Mouse (Mus musculus) neutrophil, adult 5-6 weeks (primary cell): ENCODE measurements around the gene Fbxl22. TPM values are rescaled to one million over a fixed set of nuclear protein-coding genes. Genes with fewer than 3 reads are reported as not detected.

Experiments used
- ATAC-seq: fragments of 151-379, 151-347 bp; 2 replicates; pipeline ENCODE4 v1.8.0; 2017; ENCODE audit warnings: mild to moderate bottlenecking, moderate TSS enrichment; ENCODE audit not compliant: insufficient number of reproducible peaks, poor library complexity, low FRiP score, severe bottlenecking; ENCODE audit errors: extremely low read depth
- total RNA-seq: library from RNA; stranded (forward); fragments of 200-1000 nt; gene quantifications from 2 replicates; pipeline ENCODE4 v1.2.3, GENCODE M21; 2017

The Fbxl22 gene
- total RNA-seq, 1 experiment from 2014 or later = 5.1 TPM

DNA sequence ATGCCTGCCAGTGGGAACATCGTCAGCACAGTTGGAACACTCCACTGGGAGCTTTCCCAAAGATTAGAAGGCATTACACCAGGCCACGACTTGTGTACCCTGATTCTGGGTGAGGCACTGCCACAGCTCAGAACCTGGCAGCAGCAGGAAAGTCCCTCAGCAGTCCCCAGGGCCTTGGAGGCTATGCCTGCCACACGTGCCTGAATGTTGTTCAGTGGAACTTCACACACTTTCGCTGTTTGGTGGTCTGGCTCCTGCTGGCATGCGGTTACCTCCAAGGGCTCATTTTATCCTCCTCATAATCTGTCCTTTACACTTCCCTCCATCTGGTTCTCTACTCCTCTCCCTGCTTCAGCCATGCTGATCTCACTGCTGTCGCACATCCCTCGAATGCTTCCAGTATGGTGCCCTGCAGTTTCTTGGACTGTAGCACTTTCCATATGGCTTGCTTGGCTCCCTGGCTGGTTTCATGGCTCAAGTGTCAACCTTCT is 4.0 kb downstream of the Fbxl22 start:
- no peak for ATAC-seq

DNA sequence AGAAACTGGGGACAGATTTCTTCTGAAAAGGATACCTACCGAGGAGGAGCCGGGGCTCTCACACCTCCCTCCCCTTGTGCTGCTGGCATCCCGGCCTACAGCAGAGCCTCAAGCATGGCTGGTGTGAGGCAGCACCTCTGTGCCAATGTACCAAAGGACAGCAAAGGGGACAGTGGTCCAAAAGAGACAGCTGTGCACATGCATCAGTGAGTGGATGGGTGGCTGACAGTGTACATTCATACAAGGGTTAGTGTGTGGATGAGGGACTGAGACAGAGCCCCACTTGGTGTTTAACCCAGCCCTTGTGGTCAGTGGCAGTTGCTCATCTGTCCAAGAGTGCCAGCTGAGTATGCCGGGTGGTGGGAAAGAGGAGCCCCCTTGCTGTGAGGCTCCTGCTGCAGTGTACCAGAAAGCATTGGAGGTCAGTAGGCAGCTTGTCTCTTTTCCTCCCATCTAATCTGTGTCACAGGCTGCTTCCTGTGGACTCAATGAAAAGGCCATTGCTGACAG is 5.4 kb downstream of the Fbxl22 start:
- ATAC-seq = no peak

DNA sequence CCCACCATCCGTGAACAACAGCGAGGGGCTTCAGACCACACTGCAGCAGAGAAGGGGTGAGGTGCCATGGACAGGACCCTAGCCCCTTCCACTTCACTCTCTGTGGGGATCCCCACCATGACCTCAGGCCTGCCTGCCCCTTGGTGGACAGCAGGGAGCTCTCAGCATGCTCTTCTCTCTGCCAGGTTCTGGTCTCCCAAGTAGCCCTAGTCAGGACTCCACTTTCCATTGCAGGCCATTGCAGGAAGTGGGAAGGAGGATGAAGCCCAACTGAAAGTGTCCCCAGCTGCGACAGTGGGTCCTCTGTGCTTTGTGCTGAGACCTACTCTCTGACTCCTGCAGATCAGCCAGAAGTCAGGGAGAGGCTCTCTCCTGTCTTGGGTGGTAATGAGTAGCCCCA is 6.7 kb downstream of the Fbxl22 start:
- ATAC-seq = no peak

DNA sequence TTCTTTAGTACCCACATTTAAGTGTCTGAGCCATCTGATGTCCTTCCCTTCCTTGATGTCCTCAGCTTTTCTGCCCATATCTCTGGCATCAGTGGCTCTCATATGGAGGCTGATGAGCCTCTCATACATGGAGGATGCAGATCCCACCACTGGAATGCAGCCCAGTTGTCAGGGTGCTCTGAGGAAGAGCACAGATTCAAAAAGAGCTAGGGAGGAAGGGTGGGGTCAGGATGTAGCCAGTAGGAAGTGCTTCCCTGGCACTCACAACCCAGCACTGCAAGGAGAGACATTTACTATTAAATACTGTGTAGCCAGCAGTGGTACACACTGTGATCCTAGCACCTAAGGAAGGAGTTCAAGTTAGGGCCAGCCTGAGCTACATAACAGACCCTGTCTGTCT is 8.0 kb downstream of the Fbxl22 start:
- no peak for ATAC-seq

DNA sequence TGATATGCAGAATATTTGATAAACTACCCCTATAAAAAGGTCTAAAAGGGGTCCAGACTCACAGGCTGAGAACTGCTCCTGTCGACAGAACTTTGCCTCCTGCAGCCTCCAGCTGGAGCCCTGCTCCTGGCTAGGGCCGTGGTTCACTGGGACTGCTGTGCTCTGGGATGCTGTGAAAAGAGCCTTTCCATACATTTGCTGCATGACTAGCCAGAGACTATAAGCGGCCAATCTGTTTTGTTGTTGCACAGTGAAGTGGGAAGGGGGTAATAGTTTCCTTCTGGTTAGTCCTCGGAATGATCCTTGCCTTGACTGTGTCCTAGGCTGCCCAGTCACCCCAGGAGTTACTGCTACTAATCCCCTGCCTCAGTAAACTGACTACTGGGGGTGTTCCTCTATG is 8.4 kb downstream of the Fbxl22 start:
- no peak for ATAC-seq

DNA sequence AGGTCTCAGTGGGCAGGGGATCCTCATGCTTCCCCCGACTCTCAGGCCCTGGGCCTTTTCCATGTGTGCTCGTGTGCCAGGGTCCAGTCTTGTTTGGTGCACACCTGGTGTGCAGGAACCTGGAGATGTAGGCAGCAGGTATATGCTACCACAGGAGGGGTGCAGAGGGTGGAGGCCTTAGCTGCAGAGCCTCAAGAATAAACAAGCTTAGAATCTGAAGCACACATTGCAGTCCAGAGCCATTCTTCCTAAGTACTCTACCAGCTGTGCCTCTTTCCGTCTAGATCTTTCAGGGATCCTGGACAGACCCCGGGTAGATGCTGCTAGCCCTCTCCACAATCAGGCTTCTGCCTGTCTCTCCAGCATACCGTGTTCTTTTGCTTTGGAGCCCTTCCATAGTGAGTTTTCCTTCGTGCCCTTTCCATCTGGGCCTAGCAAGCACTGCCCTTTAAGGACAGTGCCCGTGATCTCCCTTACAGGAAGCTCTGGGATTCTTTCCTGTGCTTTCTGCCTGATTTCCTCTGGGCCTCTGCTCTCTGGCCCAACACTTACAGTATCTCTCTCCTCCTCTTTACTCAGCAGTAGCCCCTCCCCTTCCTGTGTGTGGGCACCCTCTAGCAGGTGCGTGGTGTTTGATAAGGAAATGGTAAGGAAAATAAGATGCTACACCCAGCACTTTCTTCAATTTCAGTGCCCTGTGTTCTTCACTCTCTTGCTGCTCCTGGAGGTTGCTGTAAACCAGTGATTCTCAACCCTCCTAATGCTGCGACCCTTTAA is 9.1 kb downstream of the Fbxl22 start:
- no peak for ATAC-seq

DNA sequence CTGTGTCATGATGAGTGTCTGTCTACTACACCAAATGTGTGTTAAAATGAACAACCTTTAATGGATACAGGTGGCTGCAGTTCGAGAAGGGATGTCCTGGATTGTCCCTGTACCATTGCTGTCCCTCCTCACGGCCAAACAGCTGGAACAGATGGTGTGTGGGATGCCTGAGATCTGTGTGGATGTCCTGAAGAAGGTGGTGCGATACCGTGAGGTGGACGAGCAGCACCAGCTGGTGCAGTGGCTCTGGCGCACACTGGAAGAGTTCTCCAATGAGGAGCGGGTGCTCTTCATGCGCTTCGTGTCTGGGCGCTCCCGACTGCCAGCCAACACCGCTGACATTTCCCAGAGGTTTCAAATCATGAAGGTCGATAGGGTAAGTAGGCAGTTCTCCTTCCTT is 9.9 kb downstream of the Fbxl22 start:
- ATAC-seq = no peak

DNA sequence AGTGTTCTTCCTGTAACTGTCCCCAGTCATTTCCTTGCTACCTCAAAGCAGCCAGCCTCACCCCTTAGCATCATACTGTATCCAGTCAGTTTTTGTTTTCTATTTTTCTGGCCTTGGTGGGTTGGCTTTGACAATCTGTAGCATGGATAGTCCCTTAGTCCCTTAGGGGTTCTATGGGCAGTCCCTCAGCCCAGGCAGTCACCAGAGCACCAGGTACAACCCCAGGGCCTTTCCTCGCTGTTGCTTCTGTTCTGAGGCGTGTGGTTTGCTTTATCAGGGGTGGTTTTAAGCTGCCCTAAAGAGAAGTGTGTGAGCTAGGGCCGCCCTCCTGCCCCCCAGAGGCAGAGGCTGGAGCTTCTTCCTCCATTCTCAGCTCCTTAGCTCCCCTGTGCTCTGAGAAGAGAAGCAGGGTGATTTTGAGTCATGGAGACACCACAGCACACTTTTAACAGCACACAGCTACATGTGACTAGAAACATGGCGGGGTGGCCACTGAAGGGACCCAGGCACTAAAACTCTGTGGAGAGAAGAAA is 10.4 kb downstream of the Fbxl22 start:
- no peak; the same call in 1 of the 2 replicates for ATAC-seq

DNA sequence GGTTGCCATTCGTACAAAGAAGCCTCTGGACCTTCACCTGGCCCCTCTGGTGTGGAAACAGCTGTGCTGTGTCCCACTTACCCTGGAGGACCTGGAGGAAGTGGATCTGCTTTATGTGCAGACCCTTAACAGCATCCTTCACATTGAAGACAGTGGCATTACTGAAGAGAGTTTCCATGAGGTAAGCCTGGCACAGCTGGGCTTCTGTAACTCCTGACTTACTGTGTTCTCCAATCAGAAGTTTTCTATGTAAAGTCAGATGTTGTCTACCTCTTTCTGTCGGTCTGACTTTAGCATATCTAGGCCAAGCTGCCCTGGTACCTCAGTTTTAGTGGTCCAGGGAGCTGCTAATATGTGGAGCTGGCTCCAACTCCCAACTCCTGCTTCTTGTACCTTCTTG is 13.1 kb downstream of the Fbxl22 start:
- ATAC-seq = no peak

DNA sequence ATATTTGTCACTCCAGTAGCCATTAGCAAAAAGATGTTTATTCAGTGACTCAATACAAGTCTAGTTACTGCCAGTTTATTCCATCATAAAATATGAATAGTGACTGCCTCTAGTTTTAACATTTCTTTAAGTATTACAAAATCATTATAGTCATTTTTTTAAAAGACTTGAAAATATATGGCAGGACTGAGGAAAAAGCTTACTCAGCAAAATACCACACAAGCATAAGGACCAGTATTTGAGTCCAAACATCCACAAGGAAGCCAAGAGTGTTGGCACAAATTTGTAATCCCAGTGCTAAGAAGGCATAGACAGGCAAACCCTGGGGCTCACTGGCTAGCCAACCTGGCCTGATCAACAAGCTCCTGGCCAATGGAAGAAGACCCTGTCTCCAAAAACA is 20.4 kb downstream of the Fbxl22 start:
- no peak for ATAC-seq

DNA sequence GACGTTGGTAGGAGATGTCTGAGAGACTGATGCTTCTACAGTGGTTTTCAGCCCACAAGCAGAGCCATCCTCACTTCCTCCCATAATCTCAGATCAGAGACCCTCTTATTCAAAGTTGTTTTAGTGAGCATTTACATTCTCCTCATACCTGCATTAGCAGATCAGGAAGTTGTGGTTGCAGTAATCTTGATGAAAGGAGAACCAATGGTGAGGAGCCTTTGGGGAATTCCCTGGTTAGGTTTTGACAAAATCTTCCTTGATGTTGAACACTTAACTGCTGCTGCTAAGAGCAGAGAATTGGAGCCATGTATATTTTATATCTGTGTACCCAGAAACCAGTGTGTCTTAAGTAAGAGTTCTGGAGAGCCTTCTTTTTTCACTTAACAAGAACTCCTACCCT is 22.0 kb downstream of the Fbxl22 start:
- ATAC-seq = peak; percentile 26; the same call in 1 of the 2 replicates

DNA sequence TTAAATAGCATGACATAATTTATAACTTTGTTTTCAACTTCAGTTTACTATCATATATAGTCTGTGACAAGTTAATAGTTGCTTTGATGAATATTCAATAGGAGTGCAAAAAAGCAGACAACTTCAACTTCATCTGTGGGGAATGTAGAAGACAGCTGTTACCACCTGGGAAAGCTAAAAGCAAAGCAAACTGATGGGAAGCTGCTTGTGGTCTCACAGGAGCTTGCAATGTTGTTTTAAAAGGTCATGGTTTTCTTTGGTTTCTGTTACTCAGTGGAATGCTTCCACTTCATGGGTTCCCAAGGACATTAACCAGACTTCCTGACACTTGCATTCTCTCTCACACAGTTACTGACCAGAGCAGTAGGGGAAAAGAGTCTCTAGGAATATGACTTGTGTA is 25.6 kb downstream of the Fbxl22 start:
- ATAC-seq = no peak

DNA sequence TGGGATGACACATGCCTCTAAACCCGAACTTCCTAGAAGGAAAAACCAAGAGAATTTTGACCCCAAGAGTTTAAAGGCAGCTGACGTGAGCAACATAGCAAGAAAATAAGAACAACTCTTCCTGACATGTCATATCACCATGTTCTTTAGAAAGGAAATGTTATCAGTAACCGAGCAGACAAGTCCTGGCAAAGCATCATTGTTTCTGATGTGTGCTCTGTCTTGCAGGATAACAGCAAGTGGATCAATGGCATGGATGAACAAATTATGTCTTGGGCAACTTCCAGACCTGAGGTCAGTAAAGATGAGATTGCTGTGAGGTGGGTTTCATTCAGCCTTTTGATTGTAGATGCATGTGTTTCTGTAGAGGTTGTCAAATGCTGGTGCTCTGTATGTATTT is 31.0 kb downstream of the Fbxl22 start:
- ATAC-seq = no peak

DNA sequence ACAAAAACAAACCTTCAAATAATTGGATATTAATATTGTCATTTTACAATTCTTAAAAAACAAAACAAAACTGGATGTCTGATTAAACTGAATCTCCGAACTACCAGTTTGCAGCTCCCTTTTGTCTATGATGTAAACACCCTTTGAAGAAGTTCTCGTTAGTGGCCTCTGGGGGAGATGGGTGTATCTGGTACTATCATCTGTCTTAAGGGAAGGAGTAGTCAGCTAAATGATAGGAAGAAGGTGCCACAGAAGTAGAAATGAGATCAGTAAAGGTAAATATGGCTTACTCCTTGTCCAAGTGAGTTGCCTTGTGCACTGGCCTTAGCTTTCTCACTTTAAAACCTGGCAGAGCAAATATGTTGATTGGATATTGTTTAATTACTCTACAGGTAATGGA is 36.6 kb downstream of the Fbxl22 start:
- ATAC-seq = no peak

DNA sequence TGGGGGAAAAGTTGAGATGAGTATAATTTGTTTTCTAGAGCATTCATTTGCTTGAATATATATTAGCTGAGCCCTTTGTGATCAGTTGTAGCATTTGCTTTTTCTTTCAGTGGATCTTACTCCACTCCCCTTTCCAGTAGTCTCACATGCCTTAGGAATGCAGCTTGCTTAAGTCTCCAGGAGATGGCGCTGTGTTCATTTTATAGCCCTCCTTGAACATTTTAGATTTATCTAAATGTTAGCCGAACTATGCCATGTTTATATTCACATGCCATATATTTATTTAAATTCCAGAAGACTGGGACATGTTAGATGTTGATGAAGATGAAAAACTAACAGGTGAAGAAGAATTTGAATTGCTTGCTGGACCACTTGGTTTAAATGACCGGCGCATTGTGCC is 49.3 kb downstream of the Fbxl22 start:
- 0 out of 2 replicates have a peak, but pooled peaks have one; percentile 23 for ATAC-seq

Other genes starting within 250 kb of the Fbxl22 start
- 163 and 174 TPM in 2 replicates for gene Herc1, start 164.1 kb downstream of the Fbxl22 start, total RNA-seq
- gene Usp3, start 78.5 kb upstream of the Fbxl22 start, total RNA-seq = 95.1 and 127 TPM in 2 replicates
- gene Car12, start 199.1 kb upstream of the Fbxl22 start, total RNA-seq = 0.12 and 0.74 TPM in 2 replicates